Mouse (Mus musculus): ENCODE data around the gene Frem1. TPM values are rescaled to one million over a fixed set of nuclear protein-coding genes. Genes with fewer than 3 reads are reported as not detected.

The Frem1 gene
- polyA plus RNA-seq, 1 experiment from 2014 or later = 11.7 TPM

DNA sequence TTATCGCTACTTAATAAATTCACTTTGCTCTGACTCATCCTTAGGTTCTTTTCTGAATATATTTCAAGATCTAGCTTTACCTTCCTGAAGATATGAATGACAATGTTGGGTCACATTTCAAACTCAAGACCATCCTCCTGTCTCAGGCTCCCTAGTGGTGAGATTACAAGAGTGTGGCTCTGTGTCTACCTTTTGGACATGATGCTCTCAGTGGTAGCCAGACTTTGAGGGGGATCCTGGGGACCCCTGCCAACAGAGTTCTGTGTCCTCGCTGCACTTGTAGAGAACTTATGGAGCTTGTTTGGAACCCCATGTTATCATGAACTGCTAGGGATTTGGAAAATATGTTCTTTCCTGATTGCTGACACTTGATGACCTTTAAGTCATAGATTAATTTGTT lies 190.7 kb downstream of the Frem1 start:
- no peak for ATAC-seq (ENCODE audit: insufficient read depth, low FRiP score)

GRCm38 (mm10) chr4:82860566-82860965 lies 191.6 kb downstream of the Frem1 start:
- H3K4me3 ChIP-seq (replicated peaks; ENCODE audit: low read length) = no peak overlapping the region
- 32% methylated on average over 3 of the region's 3 CpGs for WGBS
- H3K27ac ChIP-seq (ENCODE audit: low read length) = peak overlapping the region; percentile 27; the same call in 1 of the 2 replicates
- H3K4me1 ChIP-seq (ENCODE audit: control insufficient read depth, insufficient read depth, low read length) = no peaks in the 10 kb centered on the region
- H3K9me3 ChIP-seq (replicated peaks; ENCODE audit: control insufficient read depth, low read length) = no peaks in the 10 kb centered on the region
- H3K9ac ChIP-seq (ENCODE audit: low read length) = no peak overlapping the region
- no peaks in the 10 kb centered on the region for H3K27me3 ChIP-seq (ENCODE audit: control insufficient read depth, insufficient read depth, low read length)
- H3K36me3 ChIP-seq (ENCODE audit: control insufficient read depth, insufficient read depth, low read length) = no peaks in the 10 kb centered on the region
- ATAC-seq (ENCODE audit: insufficient read depth, low FRiP score) = no peak
- H3K4me2 ChIP-seq (ENCODE audit: low read depth, low read length) = no peak overlapping the region

More for the DNA sequence above, 190.7 kb downstream of the Frem1 start:
- Histone ChIP-seq H3K27ac (ENCODE audit: low read length) (no peak overlapping the region), H3K4me1 (ENCODE audit: control insufficient read depth, insufficient read depth, low read length) (no peaks in the 10 kb centered on the region), H3K27me3 (ENCODE audit: control insufficient read depth, insufficient read depth, low read length) (no peaks in the 10 kb centered on the region), H3K4me2 (ENCODE audit: low read depth, low read length) (no peak overlapping the region), H3K9ac (ENCODE audit: low read length) (no peak overlapping the region), H3K9me3 (replicated peaks; ENCODE audit: control insufficient read depth, low read length) (no peaks in the 10 kb centered on the region), H3K4me3 (replicated peaks; ENCODE audit: low read length) (no peak overlapping the region), H3K36me3 (ENCODE audit: control insufficient read depth, insufficient read depth, low read length) (no peaks in the 10 kb centered on the region)
- 92% methylated on average over 2 of the region's 2 CpGs for WGBS

GRCm38 (mm10) chr4:82859131-82860125 lies 192.7 kb downstream of the Frem1 start, which contains the start of gene Zdhhc21:
Gene Zdhhc21, minus strand, starts transcription at chr4:82859958.
- peak; percentile 95 for ATAC-seq (ENCODE audit: insufficient read depth, low FRiP score)
- no peaks in the 10 kb centered on the region for H3K4me1 ChIP-seq (ENCODE audit: control insufficient read depth, insufficient read depth, low read length)
- 1% methylated on average over 82 of the region's 82 CpGs for WGBS
- no peaks in the 10 kb centered on the region for H3K9me3 ChIP-seq (replicated peaks; ENCODE audit: control insufficient read depth, low read length)
- peak within 1 kb of the TSS; percentile 86 for H3K9ac ChIP-seq (ENCODE audit: low read length)
- H3K27ac ChIP-seq (ENCODE audit: low read length) = peak within 1 kb of the TSS; percentile 76
- peak within 1 kb of the TSS; percentile 74 for H3K4me3 ChIP-seq (replicated peaks; ENCODE audit: low read length)
- no peaks in the 10 kb centered on the region for H3K27me3 ChIP-seq (ENCODE audit: control insufficient read depth, insufficient read depth, low read length)
- no peaks in the 10 kb centered on the region for H3K36me3 ChIP-seq (ENCODE audit: control insufficient read depth, insufficient read depth, low read length)
- H3K4me2 ChIP-seq (ENCODE audit: low read depth, low read length) = peak within 1 kb of the TSS; percentile 54

GRCm38 (mm10) chr4:82858431-82859010 lies 193.6 kb downstream of the Frem1 start:
- no peaks in the 10 kb centered on the region for H3K4me1 ChIP-seq (ENCODE audit: control insufficient read depth, insufficient read depth, low read length)
- 30% methylated on average over 4 of the region's 4 CpGs for WGBS
- no peak for ATAC-seq (ENCODE audit: insufficient read depth, low FRiP score)
- peak overlapping the region; percentile 86; the same call in 1 of the 2 replicates for H3K9ac ChIP-seq (ENCODE audit: low read length)
- H3K4me3 ChIP-seq (replicated peaks; ENCODE audit: low read length) = peak overlapping the region; percentile 74
- no peaks in the 10 kb centered on the region for H3K27me3 ChIP-seq (ENCODE audit: control insufficient read depth, insufficient read depth, low read length)
- peak overlapping the region; percentile 54 for H3K4me2 ChIP-seq (ENCODE audit: low read depth, low read length)
- no peak overlapping the region for H3K27ac ChIP-seq (ENCODE audit: low read length)
- H3K9me3 ChIP-seq (replicated peaks; ENCODE audit: control insufficient read depth, low read length) = no peaks in the 10 kb centered on the region
- H3K36me3 ChIP-seq (ENCODE audit: control insufficient read depth, insufficient read depth, low read length) = no peaks in the 10 kb centered on the region

DNA sequence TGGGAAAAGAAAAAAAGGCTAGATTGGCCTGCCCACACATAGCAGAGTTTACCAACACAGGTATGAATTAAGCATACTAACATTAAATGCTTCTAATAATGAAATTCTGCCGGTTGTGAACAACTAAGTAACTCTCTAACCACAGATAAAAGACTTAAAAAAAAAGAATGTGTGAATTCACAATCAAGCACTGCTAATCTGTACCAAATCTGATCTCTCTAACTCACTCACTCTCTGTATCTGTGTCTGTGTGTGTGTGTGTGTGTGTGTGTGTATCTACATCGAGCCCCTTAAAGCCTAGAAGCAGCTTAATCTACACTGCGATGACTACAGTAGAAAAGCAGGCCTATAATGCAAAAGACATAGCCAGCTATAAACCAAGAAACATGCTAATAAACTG lies 195.2 kb downstream of the Frem1 start:
- no peak for ATAC-seq (ENCODE audit: insufficient read depth, low FRiP score)
- Histone ChIP-seq H3K9ac (ENCODE audit: low read length) (no peak overlapping the region), H3K27ac (ENCODE audit: low read length) (no peak overlapping the region), H3K27me3 (ENCODE audit: control insufficient read depth, insufficient read depth, low read length) (no peaks in the 10 kb centered on the region), H3K4me3 (replicated peaks; ENCODE audit: low read length) (no peak overlapping the region), H3K9me3 (replicated peaks; ENCODE audit: control insufficient read depth, low read length) (no peaks in the 10 kb centered on the region), H3K36me3 (ENCODE audit: control insufficient read depth, insufficient read depth, low read length) (0 out of 2 replicates have a peak, but pooled peaks cover 6% of the 10 kb centered on the region), H3K4me1 (ENCODE audit: control insufficient read depth, insufficient read depth, low read length) (no peaks in the 10 kb centered on the region), H3K4me2 (ENCODE audit: low read depth, low read length) (no peak overlapping the region)
- WGBS = 84% methylated on average over 3 of the region's 3 CpGs

- no peak overlapping the region for H3K4me2 ChIP-seq (ENCODE audit: low read depth, low read length)
- 71% methylated on average over 2 of the region's 2 CpGs for WGBS
- 0 out of 2 replicates have a peak, but pooled peaks cover 6% of the 10 kb centered on the region for H3K36me3 ChIP-seq (ENCODE audit: control insufficient read depth, insufficient read depth, low read length)
- ATAC-seq (ENCODE audit: insufficient read depth, low FRiP score) = no peak
- H3K27ac ChIP-seq (ENCODE audit: low read length) = no peak overlapping the region
- no peaks in the 10 kb centered on the region for H3K27me3 ChIP-seq (ENCODE audit: control insufficient read depth, insufficient read depth, low read length)
- H3K4me1 ChIP-seq (ENCODE audit: control insufficient read depth, insufficient read depth, low read length) = no peaks in the 10 kb centered on the region
- no peak overlapping the region for H3K9ac ChIP-seq (ENCODE audit: low read length)
- no peak overlapping the region for H3K4me3 ChIP-seq (replicated peaks; ENCODE audit: low read length)
- no peaks in the 10 kb centered on the region for H3K9me3 ChIP-seq (replicated peaks; ENCODE audit: control insufficient read depth, low read length)
These were observed 198.3 kb downstream of the Frem1 start for GRCm38 (mm10) chr4:82853809-82854208.

DNA sequence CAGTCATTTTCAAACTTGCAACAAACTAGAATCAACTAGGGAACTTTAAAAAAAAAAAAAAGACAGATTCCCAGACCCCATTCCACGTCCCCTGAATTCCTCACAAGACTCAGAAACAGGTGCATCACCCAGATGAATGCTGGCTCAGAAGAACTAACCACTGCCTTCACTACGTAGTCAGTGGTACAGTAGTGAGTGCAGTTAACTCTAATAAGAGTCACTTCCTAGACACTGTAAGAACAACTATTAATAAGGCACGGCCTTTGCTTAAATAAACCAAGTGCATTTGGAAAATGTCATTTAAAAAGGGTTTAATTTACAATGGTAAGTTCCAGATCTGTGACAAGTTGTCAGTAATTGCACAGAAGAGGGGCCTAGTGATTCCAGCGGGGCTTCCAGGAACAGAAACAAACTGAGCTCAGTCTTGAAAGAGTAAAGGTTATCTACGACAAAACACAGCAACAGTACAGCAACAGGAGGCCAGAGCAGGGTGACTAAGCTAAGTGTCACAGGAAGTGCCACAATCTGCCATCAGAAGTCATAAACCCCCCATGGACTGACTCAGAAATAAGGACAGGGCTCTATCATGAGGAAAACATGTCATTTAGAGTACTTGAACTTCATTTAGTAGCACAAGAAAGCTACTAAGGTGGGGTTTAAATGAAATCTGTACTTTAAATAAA lies 203.4 kb downstream of the Frem1 start:
- no peaks in the 10 kb centered on the region for H3K4me1 ChIP-seq (ENCODE audit: control insufficient read depth, insufficient read depth, low read length)
- 48% methylated on average over 5 of the region's 5 CpGs for WGBS
- H3K36me3 ChIP-seq (ENCODE audit: control insufficient read depth, insufficient read depth, low read length) = 0 out of 2 replicates have a peak, but pooled peaks cover 6% of the 10 kb centered on the region
- H3K9me3 ChIP-seq (replicated peaks; ENCODE audit: control insufficient read depth, low read length) = no peaks in the 10 kb centered on the region
- no peak overlapping the region for H3K4me3 ChIP-seq (replicated peaks; ENCODE audit: low read length)
- no peak overlapping the region for H3K27ac ChIP-seq (ENCODE audit: low read length)
- no peak overlapping the region for H3K4me2 ChIP-seq (ENCODE audit: low read depth, low read length)
- H3K9ac ChIP-seq (ENCODE audit: low read length) = no peak overlapping the region
- H3K27me3 ChIP-seq (ENCODE audit: control insufficient read depth, insufficient read depth, low read length) = no peaks in the 10 kb centered on the region
- ATAC-seq (ENCODE audit: insufficient read depth, low FRiP score) = no peak
